Mouse (Mus musculus) liver, postnatal 0 days (tissue): Measurements from ENCODE around the gene Zfp827. TPM values are rescaled to one million over a fixed set of nuclear protein-coding genes. Genes with fewer than 3 reads are reported as not detected.

Experiments used
- ATAC-seq: fragments of 200-750 bp; cut with Nextera tagmentation; 2 replicates; pipeline ENCODE4 v1.8.0; 2017; ENCODE audit warnings: mild to moderate bottlenecking, moderate library complexity
- DNase-seq: peaks from one replicate; pipeline ENCODE4 v3.0.0-alpha.2; 2016
- H3K27ac ChIP-seq: fragments of 300-500 bp; sonication (generic); 2 replicates; pipeline ENCODE4 v1.5.1; 2014; ENCODE audit warnings: antibody characterized with exemption, moderate library complexity, mild to moderate bottlenecking, low read depth
- H3K27me3 ChIP-seq: fragments of 300-500 bp; sonication (generic); 2 replicates; pipeline ENCODE4 v1.6.1; 2014; ENCODE audit warnings: low read length, control low read depth, mixed read lengths; ENCODE audit not compliant: insufficient read depth
- H3K36me3 ChIP-seq: fragments of 300-500 bp; sonication (generic); replicated peaks from 2 replicates; pipeline ENCODE4 v1.6.1; 2014; ENCODE audit warnings: mild to moderate bottlenecking, control low read depth, low read length, moderate library complexity, mixed read lengths; ENCODE audit not compliant: insufficient read depth
- H3K4me1 ChIP-seq: fragments of 300-500 bp; sonication (generic); 2 replicates; pipeline ENCODE4 v1.6.1; 2014; ENCODE audit warnings: antibody characterized with exemption, mild to moderate bottlenecking, control low read depth; ENCODE audit not compliant: insufficient read depth
- H3K4me2 ChIP-seq: fragments of 300-500 bp; sonication (generic); 2 replicates; pipeline ENCODE4 v1.6.1; 2014; ENCODE audit warnings: low read depth, mild to moderate bottlenecking, low read length, moderate library complexity, mixed read lengths
- H3K4me3 ChIP-seq: fragments of 300-500 bp; sonication (generic); 2 replicates; pipeline ENCODE4 v1.5.1; 2014; ENCODE audit warnings: low read depth, low read length
- H3K9ac ChIP-seq: fragments of 300-500 bp; sonication (generic); replicated peaks from 2 replicates; pipeline ENCODE4 v1.6.1; 2014; ENCODE audit warnings: mild to moderate bottlenecking, moderate library complexity
- H3K9me3 ChIP-seq: fragments of 300-500 bp; sonication (generic); 2 replicates; pipeline ENCODE4 v1.6.1; 2016; ENCODE audit warnings: mild to moderate bottlenecking, control low read depth, low read length, mixed read lengths
- CTCF ChIP-seq: sonication (generic); IDR thresholded peaks from 2 replicates; pipeline ENCODE4 v1.5.1; 2016; ENCODE audit warnings: antibody characterized with exemption, low read depth
- EP300 ChIP-seq: IDR thresholded peaks from 2 replicates; pipeline ENCODE4 v1.6.1; 2016; ENCODE audit warnings: antibody characterized with exemption, low read depth, mild to moderate bottlenecking
- WGBS: fragments of 180-500 bp; shearing (Covaris S2); extraction: QIAGEN DNeasy Blood & Tissue Kit; methylation state at CpG from one replicate; pipeline ENCODE4 v1.1.7; 2014; ENCODE audit not compliant: insufficient replicate concordance; 5-methylcytosine and 5-hydroxymethylcytosine counted together
- polyA plus RNA-seq: library from polyadenylated mRNA; unstranded; fragments of >200 nt; fragmentation: Nextera tagmentation; extraction: Ambion mirVana; gene quantifications from 2 replicates; pipeline ENCODE4 v1.2.1, GENCODE M21; 2015

Gene Zfp827
- polyA plus RNA-seq, 1 experiment from 2014 or later: 0.62 TPM

DNA sequence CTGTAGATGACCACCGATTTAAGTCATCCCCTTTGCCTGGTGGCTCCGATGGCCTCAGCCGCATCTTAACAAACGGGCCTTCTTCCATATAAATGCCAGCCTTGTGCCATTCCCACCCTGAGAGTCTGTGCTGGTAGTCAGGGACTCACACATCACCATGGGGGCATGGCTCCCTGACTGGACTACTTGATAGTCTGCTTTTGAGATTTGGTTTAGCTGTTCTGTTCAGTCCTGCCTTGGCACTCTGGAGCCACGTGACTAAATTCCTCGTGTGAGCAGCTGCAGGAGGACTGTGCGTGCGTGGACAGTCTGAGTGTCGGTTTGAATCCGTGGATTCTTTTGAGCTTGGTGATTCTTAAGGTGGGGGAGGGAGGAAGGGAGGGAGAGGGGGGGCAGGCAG lies 53.7 kb downstream of the Zfp827 start:
- peaks cover 8% of the 10 kb centered on the region; the same call in 1 of the 2 replicates for H3K4me1 ChIP-seq
- H3K9me3 ChIP-seq: no peaks in the 10 kb centered on the region
- H3K4me2 ChIP-seq: no peak overlapping the region
- H3K4me3 ChIP-seq: no peak overlapping the region
- no peak overlapping the region for H3K27ac ChIP-seq
- WGBS: 79% methylated on average over 10 of the region's 10 CpGs
- H3K9ac ChIP-seq: no peak overlapping the region
- H3K36me3 ChIP-seq: no peaks in the 10 kb centered on the region; the same call in 1 of the 2 replicates
- no peaks in the 10 kb centered on the region for H3K27me3 ChIP-seq
- ATAC-seq: no peak
- no peak for DNase-seq
- TF ChIP-seq EP300 (no peak), CTCF (no peak)

DNA sequence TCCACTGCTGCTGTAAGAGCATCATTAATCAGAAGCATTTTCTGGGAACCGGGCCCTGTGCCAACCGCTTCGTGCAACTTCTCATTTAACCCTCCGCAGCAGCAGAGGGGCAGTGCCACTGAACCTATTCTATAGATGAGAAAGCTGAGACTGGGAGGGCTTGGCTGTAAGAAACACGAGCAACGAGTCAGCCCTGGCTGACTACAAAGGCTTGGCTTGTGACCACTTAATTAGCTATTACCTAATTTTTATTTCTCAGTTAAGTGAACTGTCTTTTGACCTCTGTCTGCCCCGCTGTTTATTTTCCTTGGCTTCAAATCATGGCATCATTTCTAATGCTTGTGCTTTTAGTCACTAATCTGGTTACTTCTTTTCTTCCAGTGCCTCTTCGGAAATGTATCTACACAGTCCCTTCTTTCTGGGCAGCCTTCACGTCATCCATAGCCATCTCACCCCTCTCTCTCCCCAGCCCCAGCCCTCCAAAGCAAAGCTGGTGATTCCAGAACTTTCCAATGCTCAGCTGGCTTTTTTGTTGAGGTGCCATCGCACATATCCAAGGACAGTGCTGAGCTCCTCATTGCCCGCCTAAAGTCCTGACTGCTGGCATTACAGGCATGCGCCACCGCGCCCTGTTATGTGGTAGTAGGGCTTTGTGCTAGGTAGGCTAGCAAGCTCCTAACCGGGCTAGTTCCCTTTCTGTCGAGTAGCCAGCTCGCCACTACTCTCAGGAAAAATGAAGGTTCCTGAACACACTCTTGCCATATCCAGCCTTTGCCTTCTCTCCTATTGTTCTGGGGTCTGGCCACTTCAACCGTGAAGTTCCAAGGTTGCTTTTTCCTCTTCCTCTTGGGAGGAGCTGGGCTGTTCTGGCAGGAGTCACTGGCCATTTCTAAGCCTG lies 55.5 kb downstream of the Zfp827 start:
- no peaks in the 10 kb centered on the region for H3K27me3 ChIP-seq
- H3K4me3 ChIP-seq: no peak overlapping the region
- H3K27ac ChIP-seq: no peak overlapping the region
- H3K4me2 ChIP-seq: no peak overlapping the region
- no peaks in the 10 kb centered on the region for H3K9me3 ChIP-seq
- DNase-seq (no peak), ATAC-seq (no peak)
- WGBS: 76% methylated on average over 18 of the region's 18 CpGs
- H3K36me3 ChIP-seq: no peaks in the 10 kb centered on the region; the same call in 1 of the 2 replicates
- no peak overlapping the region for H3K9ac ChIP-seq
- peaks cover 8% of the 10 kb centered on the region; the same call in 1 of the 2 replicates for H3K4me1 ChIP-seq
- TF ChIP-seq EP300 (no peak), CTCF (no peak)

DNA sequence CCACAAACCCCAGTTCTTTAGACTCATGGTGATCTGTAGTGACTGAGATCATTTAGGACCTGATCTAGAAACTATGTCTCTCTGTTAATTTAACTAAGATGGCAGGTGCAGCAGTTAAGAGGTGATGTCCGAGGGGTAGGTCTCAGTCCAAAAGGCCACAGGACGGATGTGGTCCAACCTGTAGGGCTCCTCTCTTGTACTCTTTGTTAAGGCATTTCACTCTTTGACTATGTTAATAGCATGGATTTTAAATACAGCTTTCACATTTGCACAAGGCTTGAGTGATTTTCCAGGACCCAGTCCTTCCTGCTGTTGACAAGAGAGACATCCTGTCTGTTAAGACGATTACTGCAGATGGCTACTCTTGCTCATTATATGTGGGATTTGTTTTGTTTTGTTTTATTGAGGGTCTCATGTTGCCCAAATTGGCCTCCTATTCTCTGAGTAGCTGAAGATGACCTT lies 56.2 kb downstream of the Zfp827 start:
- no peak overlapping the region for H3K4me2 ChIP-seq
- 83% methylated on average over 3 of the region's 3 CpGs for WGBS
- no peak overlapping the region for H3K27ac ChIP-seq
- TF ChIP-seq EP300 (no peak), CTCF (no peak)
- ATAC-seq (no peak), DNase-seq (no peak)
- H3K4me3 ChIP-seq: no peak overlapping the region
- H3K4me1 ChIP-seq: peaks cover 8% of the 10 kb centered on the region; the same call in 1 of the 2 replicates
- H3K27me3 ChIP-seq: no peaks in the 10 kb centered on the region
- H3K9me3 ChIP-seq: no peaks in the 10 kb centered on the region
- no peaks in the 10 kb centered on the region; the same call in 1 of the 2 replicates for H3K36me3 ChIP-seq
- no peak overlapping the region for H3K9ac ChIP-seq

DNA sequence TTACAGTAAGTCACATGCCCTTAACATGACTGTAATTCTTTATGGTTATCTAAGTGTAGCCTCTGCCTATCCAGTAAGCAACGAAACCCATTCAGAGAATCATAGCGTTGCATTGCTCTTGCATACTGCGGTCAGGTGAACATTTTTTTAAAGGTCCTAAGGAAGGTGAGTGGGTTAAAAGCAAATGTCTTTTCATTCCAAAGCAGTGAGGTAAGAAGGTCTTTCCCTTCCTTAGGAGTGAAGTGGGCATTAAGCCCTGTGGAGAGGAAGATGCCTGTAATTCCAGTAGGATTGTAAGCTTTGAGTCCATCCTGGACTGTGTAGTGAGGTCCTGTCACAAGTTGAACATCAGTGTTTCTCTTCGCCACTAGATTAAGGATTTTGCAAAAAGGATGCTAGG lies 66.2 kb downstream of the Zfp827 start:
- DNase-seq (no peak), ATAC-seq (no peak)
- no peaks in the 10 kb centered on the region for H3K27me3 ChIP-seq
- H3K4me2 ChIP-seq: no peak overlapping the region
- no peak overlapping the region for H3K4me3 ChIP-seq
- H3K9me3 ChIP-seq: no peaks in the 10 kb centered on the region
- no peak overlapping the region for H3K9ac ChIP-seq
- TF ChIP-seq EP300 (no peak), CTCF (no peak)
- H3K4me1 ChIP-seq: peaks cover 5% of the 10 kb centered on the region; the same call in 1 of the 2 replicates
- H3K27ac ChIP-seq: no peak overlapping the region
- WGBS: 84% methylated on average over 4 of the region's 4 CpGs
- H3K36me3 ChIP-seq: 0 out of 2 replicates have a peak, but pooled peaks cover 3% of the 10 kb centered on the region

DNA sequence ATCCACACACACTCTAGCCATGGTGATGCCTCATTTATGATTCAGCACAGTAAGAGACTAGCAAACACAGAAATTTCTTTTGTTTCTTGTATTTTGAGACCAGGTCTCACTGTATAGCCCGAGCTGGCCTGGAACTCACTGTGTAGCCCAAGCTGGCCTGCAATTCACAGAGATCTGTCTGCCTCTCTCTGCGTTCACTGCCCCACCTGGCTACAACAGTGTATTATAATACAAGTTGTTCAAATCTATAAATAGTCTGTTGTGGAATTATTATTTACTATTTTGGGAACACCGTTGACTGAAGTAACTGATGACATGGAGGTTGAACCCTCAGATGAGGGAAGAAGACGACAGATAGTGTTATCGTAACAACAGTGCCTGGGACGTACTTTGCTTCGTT lies 66.9 kb downstream of the Zfp827 start:
- no peak overlapping the region for H3K4me3 ChIP-seq
- 0 out of 2 replicates have a peak, but pooled peaks cover 3% of the 10 kb centered on the region for H3K36me3 ChIP-seq
- no peaks in the 10 kb centered on the region for H3K27me3 ChIP-seq
- H3K4me1 ChIP-seq: peaks cover 5% of the 10 kb centered on the region; the same call in 1 of the 2 replicates
- ATAC-seq (no peak), DNase-seq (no peak)
- no peak overlapping the region for H3K27ac ChIP-seq
- H3K4me2 ChIP-seq: no peak overlapping the region
- 84% methylated on average over 7 of the region's 7 CpGs for WGBS
- no peak overlapping the region for H3K9ac ChIP-seq
- TF ChIP-seq CTCF (no peak), EP300 (no peak)
- H3K9me3 ChIP-seq: no peaks in the 10 kb centered on the region

DNA sequence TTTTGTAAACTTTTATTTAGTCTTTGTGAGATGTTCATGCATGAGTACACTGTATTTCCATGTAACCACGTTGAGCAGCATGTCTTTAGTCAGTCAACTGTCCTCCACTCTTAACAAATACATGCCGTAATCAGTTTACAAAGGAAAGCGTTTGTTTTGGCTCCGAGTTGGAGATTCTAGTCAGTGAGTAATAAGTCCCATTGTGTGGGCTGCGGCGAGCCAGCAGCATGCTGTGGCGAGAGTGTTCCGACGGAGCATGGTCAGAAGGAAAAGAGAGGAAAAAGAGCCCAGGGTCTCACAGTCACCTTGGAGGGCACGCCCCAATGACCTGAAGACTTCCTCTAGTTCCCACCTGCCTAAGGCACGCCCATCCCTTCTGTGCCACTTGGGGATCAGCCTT lies 68.7 kb downstream of the Zfp827 start:
- peak; percentile 92 for ATAC-seq
- H3K27ac ChIP-seq: no peak overlapping the region
- no peak overlapping the region for H3K4me3 ChIP-seq
- no peaks in the 10 kb centered on the region for H3K9me3 ChIP-seq
- no peaks in the 10 kb centered on the region for H3K27me3 ChIP-seq
- H3K4me1 ChIP-seq: peaks cover 5% of the 10 kb centered on the region; the same call in 1 of the 2 replicates
- WGBS: 71% methylated on average over 11 of the region's 11 CpGs
- 0 out of 2 replicates have a peak, but pooled peaks cover 3% of the 10 kb centered on the region for H3K36me3 ChIP-seq
- TF ChIP-seq EP300 (no peak), CTCF (no peak)
- no peak for DNase-seq
- H3K4me2 ChIP-seq: no peak overlapping the region
- H3K9ac ChIP-seq: no peak overlapping the region
